ENCODE assay signal across 28 mouse cellular contexts in genomic region chr6:101092179-101092578, GRCm38 (mm10).
DNase-seq lines count a peak whose midpoint lies in the region; ATAC-seq and TF ChIP-seq lines count a peak whose summit lies in the region.
"Had no signal": no experiment of that assay in that cellular context is flagged by ENCODE, and none has a peak within 500 bp of the region (broad histone marks: within the 10 kb centered on the region; RNA-seq: fewer than 3 reads in every experiment).

No protein-coding gene starts in this region.

- 10% methylated on average over 10 of the region's 10 CpGs for WGBS in kidney, postnatal 0 days
- 22% methylated on average over 10 of the region's 10 CpGs for WGBS in kidney, adult 2 months
- 12% methylated on average over 10 of the region's 10 CpGs for WGBS in intestine, postnatal 0 days
- WGBS in neural tube, embryonic 14.5 days = 15% methylated on average over 10 of the region's 10 CpGs

- intact Hi-C loops in left cerebral cortex, postnatal 10 days (cut with DNase I) = no loop called here

- TF ChIP-seq POLR2A in kidney, adult 2 months (IDR thresholded peaks at IDR 0.05; ENCODE audit: low read depth, low read length) = no peak

- no peaks in the 10 kb centered on the region for H3K4me1 ChIP-seq in kidney, postnatal 0 days (replicated peaks; ENCODE audit: insufficient read depth, low read length)
- H3K4me1 ChIP-seq in kidney, adult 2 months (ENCODE audit: control insufficient read depth, insufficient read depth, low read length) = no peaks in the 10 kb centered on the region
- H3K4me1 ChIP-seq in intestine, postnatal 0 days (replicated peaks; ENCODE audit: control insufficient read depth, insufficient read depth, low read length) = no peaks in the 10 kb centered on the region
- no peaks in the 10 kb centered on the region for H3K4me1 ChIP-seq in neural tube, embryonic 14.5 days (ENCODE audit: control insufficient read depth, insufficient read depth, low read length)
- H3K4me1 ChIP-seq: heart, embryonic 15.5 days; hindbrain, embryonic 12.5 days; limb, embryonic 15.5 days; liver, embryonic 13.5 days; megakaryocyte, embryonic 14.5 days had no signal

- TF ChIP-seq CTCF in kidney, postnatal 0 days (IDR thresholded peaks at IDR 0.05; ENCODE audit: low read depth) = no peak
- no peak for TF ChIP-seq CTCF in kidney, adult 2 months (conservative IDR thresholded peaks at IDR 0.05; ENCODE audit: insufficient read depth, insufficient read length, low read depth, low read length)
- TF ChIP-seq CTCF in intestine, postnatal 0 days (IDR thresholded peaks at IDR 0.05; ENCODE audit: low read depth) = no peak

- H3K27me3 ChIP-seq in kidney, postnatal 0 days (ENCODE audit: insufficient read depth, low read length) = no peaks in the 10 kb centered on the region
- H3K27me3 ChIP-seq in kidney, adult 2 months (replicated peaks; ENCODE audit: control insufficient read depth, insufficient read depth, low read length) = no peaks in the 10 kb centered on the region
- H3K27me3 ChIP-seq in intestine, postnatal 0 days (replicated peaks; ENCODE audit: control insufficient read depth, insufficient read depth, low read length) = peaks cover 22% of the 10 kb centered on the region; the same call in 1 of the 2 replicates
- no peaks in the 10 kb centered on the region for H3K27me3 ChIP-seq in neural tube, embryonic 14.5 days (ENCODE audit: control insufficient read depth, insufficient read depth, low read length)
- H3K27me3 ChIP-seq: heart, embryonic 15.5 days; hindbrain, embryonic 12.5 days; liver, embryonic 13.5 days; megakaryocyte, embryonic 14.5 days had no signal

- H3K4me2 ChIP-seq in kidney, postnatal 0 days (ENCODE audit: low read length) = no peak overlapping the region
- H3K4me2 ChIP-seq in intestine, postnatal 0 days (replicated peaks; ENCODE audit: low read depth) = no peak overlapping the region
- H3K4me2 ChIP-seq in neural tube, embryonic 14.5 days (ENCODE audit: low read depth, low read length) = no peak overlapping the region
- H3K4me2 ChIP-seq: heart, embryonic 15.5 days; hindbrain, embryonic 12.5 days; limb, embryonic 15.5 days; liver, embryonic 13.5 days had no signal

- peak; percentile 62 for DNase-seq in kidney, postnatal 0 days (ENCODE audit: low spot score)
- DNase-seq in kidney, adult 2 months = no peak
- DNase-seq in forelimb bud, embryonic 11.5 days (ENCODE audit: low read depth, low spot score) = peak; percentile 5
- DNase-seq in left cerebral cortex, postnatal 10 days (ENCODE audit: extremely low spot score in 1 of 2, low spot score in 2 of 2) = no peak
- DNase-seq in heart, adult 9 months (ENCODE audit: low spot score in 2 of 2) = no peak
- DNase-seq: adrenal gland, postnatal 14 days; cerebellum, adult 18-20 months; cerebellum, postnatal 14 days; gastrocnemius, postnatal 10 days; kidney, adult 8-10 months; kidney, postnatal 36 days; liver, embryonic 13.5 days; lung, adult 18-20 months; lung, postnatal 4 days; thymus, postnatal 4 days had no signal

- H3K9ac ChIP-seq in kidney, postnatal 0 days (ENCODE audit: low read depth, low read length) = no peak overlapping the region
- no peak overlapping the region for H3K9ac ChIP-seq in intestine, postnatal 0 days (ENCODE audit: low read depth, low read length)
- H3K9ac ChIP-seq in neural tube, embryonic 14.5 days (replicated peaks; ENCODE audit: low read depth, low read length) = no peak overlapping the region
- H3K9ac ChIP-seq: heart, embryonic 15.5 days; hindbrain, embryonic 12.5 days; limb, embryonic 15.5 days; liver, embryonic 13.5 days had no signal

- no peaks in the 10 kb centered on the region for H3K9me3 ChIP-seq in kidney, postnatal 0 days (replicated peaks; ENCODE audit: low read length)
- H3K9me3 ChIP-seq in intestine, postnatal 0 days (ENCODE audit: control insufficient read depth) = no peaks in the 10 kb centered on the region
- no peaks in the 10 kb centered on the region for H3K9me3 ChIP-seq in neural tube, embryonic 14.5 days (ENCODE audit: control insufficient read depth, low read length)
- H3K9me3 ChIP-seq: heart, embryonic 15.5 days; hindbrain, embryonic 12.5 days; limb, embryonic 10.5 days; limb, embryonic 15.5 days; liver, embryonic 13.5 days had no signal

- ATAC-seq in kidney, postnatal 0 days (replicated peaks; ENCODE audit: low FRiP score, low read depth) = no peak
- ATAC-seq in intestine, postnatal 0 days = 0 out of 2 replicates have a peak, but pooled peaks have one; percentile 54
- ATAC-seq in neural tube, embryonic 14.5 days (ENCODE audit: low read depth) = peak; percentile 41
- ATAC-seq: forebrain, embryonic 16.5 days; hindbrain, postnatal 0 days; lung, postnatal 0 days; Patski had no signal

- H3K4me3 ChIP-seq in kidney, postnatal 0 days (replicated peaks; ENCODE audit: low read depth, low read length) = no peak overlapping the region
- no peak overlapping the region for H3K4me3 ChIP-seq in kidney, adult 2 months (ENCODE audit: insufficient read depth, low read depth, low read length)
- H3K4me3 ChIP-seq in intestine, postnatal 0 days (ENCODE audit: low read depth, low read length) = no peak overlapping the region
- H3K4me3 ChIP-seq in neural tube, embryonic 14.5 days (ENCODE audit: low read depth, low read length) = no peak overlapping the region
- H3K4me3 ChIP-seq: erythroblast, embryonic 14.5 days; heart, embryonic 15.5 days; hindbrain, embryonic 12.5 days; layer of hippocampus, adult 2 months; limb, embryonic 10.5 days; limb, embryonic 15.5 days; liver, embryonic 13.5 days; megakaryocyte, embryonic 14.5 days had no signal

- H3K36me3 ChIP-seq in kidney, postnatal 0 days (ENCODE audit: insufficient read depth, low read length) = no peaks in the 10 kb centered on the region
- no peaks in the 10 kb centered on the region for H3K36me3 ChIP-seq in kidney, adult 2 months (ENCODE audit: control insufficient read depth, insufficient read depth, low read length)
- H3K36me3 ChIP-seq in intestine, postnatal 0 days (ENCODE audit: control insufficient read depth, insufficient read depth) = no peaks in the 10 kb centered on the region
- H3K36me3 ChIP-seq in neural tube, embryonic 14.5 days (ENCODE audit: control insufficient read depth, insufficient read depth, low read length) = no peaks in the 10 kb centered on the region
- H3K36me3 ChIP-seq: heart, embryonic 15.5 days; hindbrain, embryonic 12.5 days; limb, embryonic 10.5 days; limb, embryonic 15.5 days; liver, embryonic 13.5 days had no signal

- H3K27ac ChIP-seq in kidney, postnatal 0 days = no peak overlapping the region
- no peak overlapping the region for H3K27ac ChIP-seq in kidney, adult 2 months (ENCODE audit: insufficient read depth, low read depth, low read length)
- H3K27ac ChIP-seq in intestine, postnatal 0 days (ENCODE audit: low read depth, low read length) = no peak overlapping the region
- no peak overlapping the region for H3K27ac ChIP-seq in neural tube, embryonic 14.5 days (ENCODE audit: low read depth, low read length)
- H3K27ac ChIP-seq: heart, embryonic 15.5 days; hindbrain, embryonic 12.5 days; hindbrain, postnatal 0 days; layer of hippocampus, adult 2 months; limb, embryonic 10.5 days; limb, embryonic 15.5 days; liver, embryonic 13.5 days had no signal

Comparison
In these comparisons a context has a peak if more than half of its experiments do, and no peak if none do; other contexts are left out.
1. DNase-seq: peak in kidney, postnatal 0 days (single experiment) and forelimb bud, embryonic 11.5 days (single experiment); none in kidney, adult 2 months (single experiment), left cerebral cortex, postnatal 10 days (0 of 2) and heart, adult 9 months (0 of 2).